Mouse (Mus musculus) lung, embryonic 16.5 days (tissue): Measurements from ENCODE around the gene Cdk15. TPM values are rescaled to one million over a fixed set of nuclear protein-coding genes. Genes with fewer than 3 reads are reported as not detected.

Source experiments
- ATAC-seq: fragments of 200-750 bp; cut with Nextera tagmentation; 2 replicates; pipeline ENCODE4 v1.8.0; 2017; ENCODE audit warnings: low read depth, mild to moderate bottlenecking, moderate library complexity
- H3K27ac ChIP-seq: fragments of 300-500 bp; sonication (generic); 2 replicates; pipeline ENCODE4 v1.5.1; 2014; ENCODE audit warnings: mild to moderate bottlenecking, control low read depth, low read length
- H3K27me3 ChIP-seq: fragments of 300-500 bp; sonication (generic); 2 replicates; pipeline ENCODE4 v1.6.1; 2014; ENCODE audit warnings: low read depth, low read length, mixed read lengths; ENCODE audit not compliant: control insufficient read depth, insufficient read depth
- H3K36me3 ChIP-seq: fragments of 300-500 bp; sonication (generic); 2 replicates; pipeline ENCODE4 v1.6.1; 2014; ENCODE audit warnings: low read length; ENCODE audit not compliant: control insufficient read depth, insufficient read depth
- H3K4me1 ChIP-seq: fragments of 300-500 bp; sonication (generic); replicated peaks from 2 replicates; pipeline ENCODE4 v1.6.1; 2014; ENCODE audit warnings: low read length, mixed read lengths; ENCODE audit not compliant: control insufficient read depth, insufficient read depth
- H3K4me2 ChIP-seq: fragments of 300-500 bp; sonication (generic); 2 replicates; pipeline ENCODE4 v1.6.1; 2014; ENCODE audit warnings: low read depth, low read length, control low read depth
- H3K4me3 ChIP-seq: fragments of 300-500 bp; sonication (generic); 2 replicates; pipeline ENCODE4 v1.5.1; 2014; ENCODE audit warnings: mild to moderate bottlenecking, low read length, control low read depth
- H3K9ac ChIP-seq: fragments of 300-500 bp; sonication (generic); 2 replicates; pipeline ENCODE4 v1.6.1; 2014; ENCODE audit warnings: low read length, control low read depth
- H3K9me3 ChIP-seq: fragments of 300-500 bp; sonication (generic); 2 replicates; pipeline ENCODE4 v1.6.1; 2016; ENCODE audit warnings: low read length; ENCODE audit not compliant: control insufficient read depth
- WGBS: fragments of 180-500 bp; shearing (Covaris S2); extraction: QIAGEN DNeasy Blood & Tissue Kit; methylation state at CpG from one replicate; pipeline ENCODE4 v1.1.7; 2014; 5-methylcytosine and 5-hydroxymethylcytosine counted together
- polyA plus RNA-seq: library from polyadenylated mRNA; unstranded; fragments of >200 nt; fragmentation: Nextera tagmentation; extraction: Ambion mirVana; gene quantifications from 2 replicates; pipeline ENCODE4 v1.2.1, GENCODE M21; 2015

Gene Cdk15
- polyA plus RNA-seq, 1 experiment from 2014 or later = not detected

DNA sequence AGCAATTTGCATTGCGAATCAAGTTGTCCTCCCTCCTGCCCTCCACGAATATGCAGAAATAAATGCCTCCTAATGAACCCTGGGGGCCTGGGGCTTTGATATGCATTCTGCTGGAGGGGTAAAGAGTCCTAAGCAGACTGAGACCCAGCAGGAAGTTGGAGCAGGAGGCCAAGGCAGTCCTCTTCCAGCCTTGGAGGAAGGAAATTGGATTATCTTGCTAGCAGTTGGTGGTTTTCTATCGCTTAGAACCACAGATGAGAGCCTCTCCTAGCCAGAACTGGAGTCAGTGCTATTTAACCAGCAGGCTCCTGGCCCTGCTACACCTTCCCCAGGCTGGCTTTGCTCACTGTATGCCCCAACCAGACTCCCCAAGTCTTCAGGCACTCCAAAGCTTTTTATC is 119.9 kb downstream of the Cdk15 start:
- H3K27me3 ChIP-seq = no peaks in the 10 kb centered on the region
- H3K36me3 ChIP-seq = no peaks in the 10 kb centered on the region
- no peaks in the 10 kb centered on the region for H3K4me1 ChIP-seq
- no peak overlapping the region for H3K9ac ChIP-seq
- no peak for ATAC-seq
- 38% methylated on average over 3 of the region's 3 CpGs for WGBS
- no peak overlapping the region for H3K4me3 ChIP-seq
- H3K27ac ChIP-seq = no peak overlapping the region
- no peak overlapping the region for H3K4me2 ChIP-seq
- no peaks in the 10 kb centered on the region for H3K9me3 ChIP-seq

DNA sequence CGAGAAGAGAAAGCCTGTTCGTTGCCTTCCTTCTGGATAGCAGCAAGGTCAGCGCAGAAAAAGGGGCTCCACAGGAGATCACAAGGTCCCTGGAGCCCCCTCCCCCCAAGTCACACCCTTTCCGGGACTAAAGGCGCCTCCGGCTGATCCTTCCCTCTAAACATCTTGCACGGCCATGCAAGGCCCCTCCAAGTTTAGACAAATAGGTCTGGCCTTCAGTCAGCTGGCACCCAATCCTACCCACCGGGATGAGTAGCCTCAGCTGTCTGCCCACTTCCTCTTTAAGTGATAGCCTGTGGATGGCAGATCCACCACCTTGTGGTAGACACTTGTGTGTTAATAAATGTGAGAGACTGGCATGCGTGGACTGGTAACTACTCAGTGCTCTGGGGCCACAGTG is 120.6 kb downstream of the Cdk15 start:
- Histone ChIP-seq H3K4me1 (no peaks in the 10 kb centered on the region), H3K9me3 (no peaks in the 10 kb centered on the region), H3K27ac (no peak overlapping the region), H3K4me3 (no peak overlapping the region), H3K4me2 (no peak overlapping the region), H3K36me3 (no peaks in the 10 kb centered on the region), H3K9ac (no peak overlapping the region), H3K27me3 (no peaks in the 10 kb centered on the region)
- no peak for ATAC-seq
- 74% methylated on average over 9 of the region's 9 CpGs for WGBS

DNA sequence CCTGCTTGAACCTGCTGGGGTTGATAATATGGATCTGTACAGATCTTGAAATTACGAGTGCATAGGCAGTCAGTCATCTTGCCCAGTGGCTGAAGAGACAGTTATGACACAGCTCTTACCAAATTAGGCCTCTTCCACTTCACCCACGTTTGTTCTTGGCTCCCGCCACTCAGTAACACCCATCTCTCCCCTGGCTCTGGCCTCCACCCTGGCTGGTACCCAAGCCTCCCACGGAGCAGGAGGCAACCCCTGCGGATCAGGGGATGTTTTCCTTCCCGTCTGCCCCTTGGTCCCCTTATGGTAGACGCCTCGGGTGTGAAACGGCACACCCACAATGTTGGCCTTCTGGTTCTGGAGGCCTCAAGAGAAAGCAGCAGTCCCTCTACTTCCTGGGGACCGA is 124.2 kb downstream of the Cdk15 start:
- H3K27ac ChIP-seq = no peak overlapping the region
- H3K4me3 ChIP-seq = no peak overlapping the region
- no peaks in the 10 kb centered on the region for H3K27me3 ChIP-seq
- H3K4me2 ChIP-seq = no peak overlapping the region
- no peak for ATAC-seq
- WGBS = 47% methylated on average over 10 of the region's 10 CpGs
- no peaks in the 10 kb centered on the region for H3K9me3 ChIP-seq
- H3K36me3 ChIP-seq = no peaks in the 10 kb centered on the region
- H3K4me1 ChIP-seq = no peaks in the 10 kb centered on the region
- no peak overlapping the region for H3K9ac ChIP-seq

DNA sequence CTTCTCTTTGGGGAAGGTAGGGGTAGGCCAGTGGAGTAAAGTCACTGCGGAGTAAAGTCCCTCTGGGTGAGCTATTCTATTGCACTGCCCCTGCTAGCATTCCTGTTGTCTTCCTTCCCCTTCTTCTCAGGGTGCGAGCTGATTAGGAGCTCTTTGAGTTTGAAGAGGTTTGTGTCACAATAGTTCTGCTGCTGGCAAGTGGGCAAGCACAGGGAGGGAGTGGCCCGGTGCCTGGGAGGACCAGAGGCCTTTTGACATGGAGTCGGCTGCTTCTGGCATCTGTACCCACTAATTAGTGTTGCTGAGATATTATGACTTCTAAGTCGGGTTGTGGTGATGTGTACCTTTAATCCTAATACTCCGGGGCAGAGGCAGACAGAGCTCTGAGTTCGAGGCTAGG is 124.8 kb downstream of the Cdk15 start:
- 69% methylated on average over 7 of the region's 7 CpGs for WGBS
- Histone ChIP-seq H3K27me3 (no peaks in the 10 kb centered on the region), H3K9me3 (no peaks in the 10 kb centered on the region), H3K27ac (no peak overlapping the region), H3K4me1 (no peaks in the 10 kb centered on the region), H3K4me2 (no peak overlapping the region), H3K36me3 (no peaks in the 10 kb centered on the region), H3K9ac (no peak overlapping the region), H3K4me3 (no peak overlapping the region)
- ATAC-seq = 0 out of 2 replicates have a peak, but pooled peaks have one; percentile 17

DNA sequence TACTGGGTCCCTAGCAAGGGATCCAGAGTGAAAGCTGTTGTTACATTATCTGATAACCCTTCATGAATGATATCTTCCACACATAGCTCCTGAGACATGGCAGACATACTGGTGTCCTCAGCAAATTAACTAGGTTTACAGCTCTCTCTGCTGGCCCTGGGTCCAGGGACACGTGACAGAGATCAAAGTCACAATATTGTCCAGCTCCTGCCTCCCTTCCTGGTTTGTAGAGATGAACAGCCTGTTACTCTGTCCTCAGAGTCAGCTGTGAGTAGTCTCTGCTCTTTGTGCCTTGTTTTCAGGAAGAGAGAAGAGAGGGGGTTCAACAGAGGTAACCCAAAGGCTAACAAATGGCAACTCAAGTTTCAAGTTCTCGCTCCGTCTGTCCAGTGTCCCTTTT is 125.8 kb downstream of the Cdk15 start:
- Histone ChIP-seq H3K27ac (no peak overlapping the region), H3K9me3 (no peaks in the 10 kb centered on the region), H3K36me3 (no peaks in the 10 kb centered on the region), H3K4me3 (no peak overlapping the region), H3K27me3 (no peaks in the 10 kb centered on the region), H3K9ac (no peak overlapping the region), H3K4me2 (no peak overlapping the region), H3K4me1 (no peaks in the 10 kb centered on the region)
- 81% methylated on average over 3 of the region's 3 CpGs for WGBS
- ATAC-seq = no peak

DNA sequence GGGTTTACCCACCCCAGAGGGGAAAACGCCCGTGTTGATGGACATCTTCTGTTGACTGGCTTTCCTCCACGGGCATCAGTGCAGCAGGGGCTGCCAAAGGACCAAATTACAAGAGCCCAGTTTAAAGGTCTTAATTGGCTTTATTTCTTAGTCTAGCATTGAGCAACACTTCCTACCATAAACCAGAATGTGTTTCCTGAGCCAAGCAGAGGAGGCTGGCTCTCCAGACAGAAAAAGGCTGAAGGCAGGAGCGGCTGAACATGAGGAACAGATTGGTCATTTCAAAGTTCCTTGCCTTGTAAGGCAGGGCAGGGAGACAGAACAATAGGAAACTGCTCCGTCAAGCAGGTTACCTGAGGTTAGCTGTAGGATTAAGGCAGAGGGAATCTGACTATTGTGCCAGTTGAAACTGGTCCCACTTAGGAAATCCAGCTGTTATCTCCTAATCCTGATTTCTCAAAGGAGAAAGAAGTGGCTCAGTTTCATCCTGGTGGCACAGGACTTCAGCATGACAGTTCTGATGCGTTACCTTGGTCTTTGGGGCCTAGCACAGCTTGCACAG is 126.4 kb downstream of the Cdk15 start:
- Histone ChIP-seq H3K4me3 (no peak overlapping the region), H3K36me3 (no peaks in the 10 kb centered on the region), H3K27me3 (no peaks in the 10 kb centered on the region), H3K4me1 (no peaks in the 10 kb centered on the region), H3K9me3 (no peaks in the 10 kb centered on the region), H3K4me2 (no peak overlapping the region), H3K27ac (no peak overlapping the region), H3K9ac (no peak overlapping the region)
- WGBS = 58% methylated on average over 6 of the region's 6 CpGs
- peak; percentile 57; the same call in 1 of the 2 replicates for ATAC-seq

DNA sequence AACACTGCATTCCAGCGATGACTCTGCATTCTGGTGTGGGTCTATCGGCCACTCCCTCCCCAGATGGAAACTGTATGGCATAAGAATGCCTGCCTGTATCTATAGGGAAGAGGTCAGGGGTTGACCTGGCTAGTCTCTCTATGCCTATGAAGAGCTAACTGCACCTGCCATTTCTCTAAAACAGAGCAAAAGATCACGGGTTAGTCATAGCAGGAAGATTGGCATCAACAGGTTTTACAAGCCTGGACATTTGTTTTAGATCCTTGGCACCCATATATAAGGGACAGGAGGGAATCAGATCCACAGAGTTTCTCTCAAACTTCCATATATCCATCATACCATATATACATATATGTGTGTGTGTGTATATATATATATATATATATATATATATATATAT is 127.7 kb downstream of the Cdk15 start:
- 82% methylated on average over 3 of the region's 3 CpGs for WGBS
- Histone ChIP-seq H3K9ac (no peak overlapping the region), H3K27ac (no peak overlapping the region), H3K9me3 (no peaks in the 10 kb centered on the region), H3K36me3 (no peaks in the 10 kb centered on the region), H3K4me3 (no peak overlapping the region), H3K4me2 (no peak overlapping the region), H3K4me1 (no peaks in the 10 kb centered on the region), H3K27me3 (no peaks in the 10 kb centered on the region)
- no peak for ATAC-seq

DNA sequence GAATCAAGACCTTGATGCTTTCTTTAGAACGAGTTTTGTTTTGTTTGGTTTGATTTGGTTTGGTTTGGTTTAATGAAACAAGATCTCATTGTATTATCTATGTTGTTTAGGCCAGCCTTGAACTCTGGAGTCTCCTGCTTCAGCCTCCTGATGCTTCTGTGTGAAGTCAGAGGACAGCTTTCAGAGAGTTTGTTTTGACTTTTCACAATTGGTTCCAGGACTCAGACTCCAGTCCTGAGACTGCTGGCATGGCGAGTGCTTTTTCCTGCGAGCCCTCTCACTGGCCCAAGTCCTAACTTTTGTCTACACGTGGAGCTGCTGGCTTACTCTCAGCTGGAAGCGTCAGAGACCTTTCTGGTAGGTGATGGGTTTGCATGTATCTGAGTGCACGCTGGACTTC is 128.9 kb downstream of the Cdk15 start:
- Histone ChIP-seq H3K27ac (no peak overlapping the region), H3K9ac (no peak overlapping the region), H3K4me1 (no peaks in the 10 kb centered on the region), H3K9me3 (no peaks in the 10 kb centered on the region), H3K27me3 (no peaks in the 10 kb centered on the region), H3K36me3 (no peaks in the 10 kb centered on the region), H3K4me2 (no peak overlapping the region), H3K4me3 (no peak overlapping the region)
- WGBS = 68% methylated on average over 6 of the region's 6 CpGs
- no peak for ATAC-seq

DNA sequence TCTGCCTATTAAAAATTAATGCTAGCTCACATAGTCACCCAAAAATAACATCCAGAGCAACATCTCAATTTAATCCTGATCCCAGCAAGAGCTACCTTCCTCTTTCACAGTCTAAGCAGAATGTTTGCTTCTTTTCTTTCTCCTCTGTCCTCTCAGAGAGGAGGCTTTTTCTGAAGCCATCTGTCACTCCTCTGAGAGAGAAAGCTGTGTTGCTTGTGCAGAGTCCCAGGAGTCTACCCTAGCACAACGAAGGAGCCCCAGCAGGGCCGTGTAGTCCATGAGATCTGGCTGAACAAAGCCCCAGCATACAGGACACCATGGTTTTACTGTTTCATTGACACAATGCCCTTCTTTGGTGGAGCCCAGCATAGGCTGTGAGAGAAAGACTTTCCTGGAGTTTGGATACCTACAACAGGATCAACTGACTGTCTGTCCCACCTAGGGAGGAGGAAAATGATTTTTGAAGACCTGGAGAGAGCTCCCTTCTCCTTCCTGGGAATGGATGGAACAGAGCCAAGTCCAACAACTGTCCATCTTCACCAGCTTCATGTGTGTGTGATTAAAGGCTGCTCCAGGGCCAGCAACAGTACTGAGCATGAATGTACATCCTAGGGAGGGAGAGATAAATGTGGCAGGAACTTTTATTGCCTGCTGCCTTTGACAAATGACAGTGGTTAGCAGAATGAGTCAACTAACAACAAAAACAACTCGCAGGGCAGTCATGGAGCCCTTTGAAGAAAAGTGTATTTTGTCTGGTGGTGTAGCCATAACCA is 131.0 kb downstream of the Cdk15 start:
- no peak overlapping the region for H3K4me2 ChIP-seq
- no peaks in the 10 kb centered on the region for H3K36me3 ChIP-seq
- WGBS = 54% methylated on average over 3 of the region's 3 CpGs
- no peaks in the 10 kb centered on the region for H3K4me1 ChIP-seq
- no peaks in the 10 kb centered on the region for H3K9me3 ChIP-seq
- no peak overlapping the region for H3K9ac ChIP-seq
- ATAC-seq = no peak
- no peak overlapping the region for H3K27ac ChIP-seq
- H3K4me3 ChIP-seq = no peak overlapping the region
- no peaks in the 10 kb centered on the region for H3K27me3 ChIP-seq
